Mouse (Mus musculus): Measurements from ENCODE around the gene Clec4n.
"Not testable (repeated sequence)": the region's sequence is repeated elsewhere in the genome, so short reads cannot be mapped to it uniquely, and the experiment has no call there.

Clec4n gene

DNA sequence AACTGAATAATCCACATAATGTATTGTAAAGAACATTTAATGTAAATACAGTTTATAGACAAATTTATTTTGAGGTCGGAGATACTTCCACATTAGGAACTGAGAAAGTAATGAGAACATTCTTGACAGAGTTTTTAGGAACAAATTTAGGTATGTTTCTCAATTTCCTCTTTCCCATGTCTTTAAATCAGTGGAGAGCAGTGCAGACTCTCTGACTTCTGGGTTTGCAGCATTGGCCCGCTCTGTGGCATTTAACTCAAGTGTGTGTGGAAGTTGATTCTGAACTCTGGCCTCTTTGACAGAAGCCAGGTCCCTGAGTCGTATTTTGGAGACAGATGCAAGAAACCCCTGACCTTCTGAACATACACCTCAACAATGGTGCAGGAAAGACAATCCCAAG is at the start of gene Clec4n:
Clec4n (plus strand) TSS at position 200 of the 400 bp plus-strand sequence.
- no peak for DNase-seq

DNA sequence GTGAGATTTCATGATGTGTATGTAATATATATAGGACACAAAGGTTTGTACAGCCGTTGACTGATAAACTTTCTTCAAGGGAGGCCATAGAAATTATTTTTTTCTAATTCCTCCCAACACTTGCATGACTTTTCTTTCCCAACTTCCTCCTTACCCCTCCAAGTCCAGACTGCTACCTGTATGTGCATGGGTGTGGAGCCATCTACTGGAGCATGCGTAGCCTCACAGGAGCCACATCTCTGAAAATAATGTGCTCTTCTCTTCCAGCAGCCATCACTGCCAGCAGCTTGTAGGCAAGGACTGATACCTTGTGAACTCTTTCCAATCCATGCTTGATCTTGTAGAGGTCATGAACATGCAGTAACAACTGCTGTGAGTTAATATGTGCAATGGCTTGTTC is 44.8 kb upstream of the Clec4n start:
- not testable (repeated sequence) for DNase-seq

DNA sequence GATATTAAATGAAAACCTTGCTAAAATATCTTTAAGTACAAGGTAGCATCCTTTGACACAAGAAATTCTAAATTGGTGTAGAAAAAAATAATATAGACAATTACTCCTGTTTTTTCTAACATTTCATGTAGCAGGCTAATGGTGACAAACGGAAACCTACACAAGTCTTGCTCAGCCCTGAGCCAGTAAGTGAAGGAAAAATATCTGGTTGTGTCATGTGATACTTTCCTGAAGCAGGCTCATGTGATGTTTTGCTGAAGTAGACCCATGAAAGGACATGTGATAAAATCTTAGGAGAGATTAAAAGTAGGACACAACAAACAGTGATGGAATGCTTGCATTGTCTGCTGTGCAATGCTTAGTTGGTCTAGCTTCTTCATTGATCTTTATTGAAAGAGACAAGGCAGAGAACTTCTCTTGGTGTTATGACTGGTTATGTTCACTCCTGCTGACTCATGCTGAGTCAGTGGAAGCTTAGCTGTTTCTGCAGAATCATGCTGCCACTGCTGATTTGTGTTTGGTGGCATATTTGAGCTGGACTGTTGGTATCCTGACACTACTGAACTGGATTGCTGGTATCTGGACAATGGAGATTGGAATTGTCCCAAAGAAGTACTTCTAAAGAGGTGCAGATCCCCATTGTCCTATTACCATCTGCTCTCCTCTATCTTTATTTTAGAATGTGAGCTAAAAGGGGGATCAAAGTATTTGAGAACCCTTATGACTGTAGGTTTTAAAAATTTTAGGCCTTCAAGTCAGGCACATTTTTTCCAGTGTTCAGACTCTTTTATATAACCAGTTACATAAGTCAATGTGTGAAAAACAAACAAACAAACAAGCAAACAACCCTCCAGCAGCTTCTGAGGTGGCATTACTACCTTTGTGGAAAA is 22.2 kb upstream of the Clec4n start:
- no peak for DNase-seq

DNA sequence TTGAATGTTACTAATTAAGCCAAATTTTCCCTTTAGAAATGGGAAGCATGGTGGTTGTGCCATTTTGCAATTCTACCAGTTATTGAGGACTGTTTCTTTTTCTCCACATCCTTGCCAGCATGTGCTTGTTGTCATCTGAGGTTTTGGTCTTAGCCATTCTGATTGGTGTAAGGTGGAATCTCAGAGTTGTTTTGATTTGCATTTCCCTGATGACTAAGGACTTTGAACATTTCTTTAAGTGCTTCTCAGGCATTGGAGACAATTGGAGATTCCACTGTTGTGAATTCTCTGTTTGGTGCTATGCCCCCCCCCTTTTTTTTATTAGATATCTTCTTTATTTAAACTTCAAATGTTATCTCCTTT is 21.6 kb upstream of the Clec4n start:
- DNase-seq = not testable (repeated sequence)

DNA sequence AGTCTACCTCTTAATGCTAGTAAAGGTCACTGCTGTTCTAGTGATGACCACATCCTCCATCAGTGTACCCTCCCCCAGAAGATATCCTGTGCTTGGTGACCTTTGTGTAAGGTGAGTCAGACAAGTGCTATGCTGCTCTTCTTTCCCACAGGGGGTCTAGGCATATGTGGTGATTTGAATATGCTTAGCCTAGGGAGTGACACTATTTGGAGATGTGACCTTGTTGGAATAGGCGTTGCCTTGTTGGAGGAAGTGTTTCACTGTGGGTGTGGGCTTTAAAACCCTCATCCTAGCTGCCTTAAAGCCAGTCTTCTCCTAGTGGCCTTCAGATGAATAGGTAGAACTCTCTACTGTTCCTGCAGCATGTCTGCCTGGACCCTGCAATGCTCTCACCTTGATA is 17.9 kb upstream of the Clec4n start:
- no peak for DNase-seq

DNA sequence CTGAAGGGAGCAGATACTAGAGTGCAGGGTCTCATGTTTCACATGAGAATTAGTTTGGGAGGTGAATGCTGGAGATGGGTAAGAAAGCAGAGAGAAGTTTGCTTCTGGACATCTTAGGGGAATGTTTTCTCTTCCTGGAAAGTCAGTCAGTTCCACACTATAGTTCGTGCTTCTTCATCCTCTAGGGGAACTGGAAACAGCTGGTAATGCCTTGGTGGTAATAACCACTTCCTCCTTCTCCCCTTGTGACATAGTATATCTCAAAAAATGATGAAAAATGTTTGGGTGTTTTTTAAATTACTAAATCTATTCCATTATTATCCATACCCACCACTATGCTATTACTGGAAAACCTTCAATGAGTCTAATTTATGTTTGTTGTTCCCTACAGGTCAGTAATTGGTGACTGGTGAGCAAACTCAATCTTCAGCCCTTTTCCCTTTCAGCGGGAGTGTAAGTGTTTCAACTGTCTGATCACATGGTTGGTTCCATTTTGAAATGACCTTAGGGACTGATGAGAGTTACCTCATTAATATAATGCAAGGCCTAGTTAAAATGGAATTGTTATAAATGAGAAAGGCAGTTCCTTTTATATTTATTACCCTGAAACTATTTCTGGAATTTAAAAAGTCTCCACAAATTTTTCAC is 2.0 kb upstream of the Clec4n start:
- no peak for DNase-seq

DNA sequence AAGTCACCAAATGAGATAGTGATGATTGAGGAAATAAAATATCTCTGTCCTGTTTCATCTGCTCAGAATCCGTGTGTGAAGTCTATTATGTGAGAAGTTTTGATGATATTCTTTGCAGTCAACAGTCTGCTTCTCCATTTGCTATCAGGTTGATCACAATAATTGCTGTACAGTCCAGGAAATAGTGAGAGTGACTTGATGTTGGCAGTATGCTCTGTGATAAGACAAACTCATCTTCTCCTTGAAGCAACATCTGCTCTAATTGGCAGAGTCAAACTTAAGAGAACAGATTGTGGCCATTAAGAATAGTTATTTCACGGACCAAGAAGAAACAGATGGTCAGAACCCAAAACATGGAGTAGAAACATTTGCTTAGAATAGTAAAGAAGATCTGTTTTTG is 1.5 kb downstream of the Clec4n start:
- no peak for DNase-seq

DNA sequence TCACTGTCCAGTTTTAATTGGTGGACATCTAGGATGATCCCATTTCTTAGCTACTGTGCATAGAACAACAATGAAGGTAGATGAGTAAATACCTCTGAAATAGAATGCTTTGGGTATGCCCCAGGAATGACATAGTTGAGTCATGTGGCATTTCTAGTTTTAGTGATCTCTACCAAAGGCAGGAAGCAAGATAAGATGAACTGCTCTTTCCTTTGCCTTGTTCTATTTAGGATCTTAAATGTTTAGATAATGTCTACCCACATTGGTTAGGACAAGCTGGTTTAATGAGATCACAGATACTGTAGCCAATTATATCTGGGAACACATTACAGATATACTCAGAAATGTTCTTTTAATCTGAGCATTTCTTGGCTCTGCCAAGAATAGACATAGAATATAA is 7.9 kb downstream of the Clec4n start:
- DNase-seq = no peak

DNA sequence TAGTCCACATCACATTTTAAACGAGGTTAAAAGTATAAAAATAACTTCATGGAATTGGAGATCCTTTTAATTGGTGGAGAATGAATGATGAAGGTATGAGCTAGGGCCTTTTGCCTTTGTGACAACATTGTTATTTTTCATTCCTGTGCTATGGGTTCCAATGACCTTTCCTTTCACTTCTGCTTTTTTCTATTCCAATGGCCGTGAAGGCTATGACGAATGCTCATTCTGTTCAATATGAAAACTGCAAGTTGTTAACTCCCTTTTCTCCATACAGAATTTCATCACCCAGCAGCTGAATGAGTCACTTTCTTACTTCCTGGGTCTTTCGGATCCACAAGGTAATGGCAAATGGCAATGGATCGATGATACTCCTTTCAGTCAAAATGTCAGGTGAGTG is 14.6 kb downstream of the Clec4n start:
- DNase-seq = no peak

DNA sequence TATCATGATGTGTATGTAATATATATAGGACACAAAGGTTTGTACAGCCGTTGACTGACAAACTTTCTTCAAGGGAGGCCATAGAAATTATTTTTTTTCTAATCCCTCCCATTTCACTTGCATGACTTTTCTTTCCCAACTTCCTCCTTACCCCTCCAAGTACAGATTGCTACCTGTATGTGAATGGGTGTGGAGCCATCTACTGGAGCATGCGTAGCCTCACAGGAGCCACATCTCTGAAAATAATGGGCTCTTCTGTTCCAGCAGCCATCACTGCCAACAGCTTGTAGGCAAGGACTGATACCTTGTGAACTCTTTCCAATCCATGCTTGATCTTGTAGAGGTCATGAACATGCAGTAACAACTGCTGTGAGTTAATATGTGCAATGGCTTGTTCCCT is 19.2 kb downstream of the Clec4n start:
- not testable (repeated sequence) for DNase-seq

DNA sequence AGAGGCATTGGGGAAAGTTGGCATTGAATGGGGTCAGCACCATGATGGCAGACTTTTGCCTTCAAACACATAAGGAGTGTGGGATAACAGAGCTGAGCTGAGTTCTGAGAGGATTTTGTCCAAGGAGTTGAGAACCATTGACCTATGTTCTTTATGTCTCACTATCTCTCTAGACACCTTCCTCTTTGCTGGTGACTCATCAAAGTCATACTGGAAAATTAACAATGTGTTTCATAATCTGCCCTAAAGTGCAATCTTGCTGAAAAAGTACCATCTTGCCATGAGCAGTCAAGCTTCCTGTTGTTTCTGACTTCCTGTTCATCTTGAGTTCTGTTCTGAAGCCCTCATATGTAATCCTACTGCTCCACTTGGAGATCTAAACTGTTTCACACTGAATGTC is 23.1 kb downstream of the Clec4n start:
- no peak for DNase-seq

DNA sequence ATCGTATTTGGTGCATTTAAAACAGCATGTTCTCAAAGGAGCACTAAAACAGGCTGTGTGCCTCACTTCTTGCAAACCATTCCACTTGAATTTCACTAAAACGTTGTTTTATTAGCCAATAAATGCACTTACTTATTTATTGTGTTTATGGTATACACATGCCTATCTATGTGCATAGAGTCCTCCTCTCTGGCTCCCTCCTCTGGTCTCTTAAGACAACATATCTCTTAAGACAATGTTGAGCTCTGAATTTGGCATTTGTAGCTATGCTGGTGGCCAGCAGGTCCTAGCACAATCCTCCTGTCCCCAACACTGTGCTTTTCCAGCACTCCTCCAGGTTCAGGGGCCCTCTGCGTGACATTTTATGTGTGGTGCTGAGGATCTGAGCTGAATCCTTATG is 29.3 kb downstream of the Clec4n start:
- DNase-seq = no peak

DNA sequence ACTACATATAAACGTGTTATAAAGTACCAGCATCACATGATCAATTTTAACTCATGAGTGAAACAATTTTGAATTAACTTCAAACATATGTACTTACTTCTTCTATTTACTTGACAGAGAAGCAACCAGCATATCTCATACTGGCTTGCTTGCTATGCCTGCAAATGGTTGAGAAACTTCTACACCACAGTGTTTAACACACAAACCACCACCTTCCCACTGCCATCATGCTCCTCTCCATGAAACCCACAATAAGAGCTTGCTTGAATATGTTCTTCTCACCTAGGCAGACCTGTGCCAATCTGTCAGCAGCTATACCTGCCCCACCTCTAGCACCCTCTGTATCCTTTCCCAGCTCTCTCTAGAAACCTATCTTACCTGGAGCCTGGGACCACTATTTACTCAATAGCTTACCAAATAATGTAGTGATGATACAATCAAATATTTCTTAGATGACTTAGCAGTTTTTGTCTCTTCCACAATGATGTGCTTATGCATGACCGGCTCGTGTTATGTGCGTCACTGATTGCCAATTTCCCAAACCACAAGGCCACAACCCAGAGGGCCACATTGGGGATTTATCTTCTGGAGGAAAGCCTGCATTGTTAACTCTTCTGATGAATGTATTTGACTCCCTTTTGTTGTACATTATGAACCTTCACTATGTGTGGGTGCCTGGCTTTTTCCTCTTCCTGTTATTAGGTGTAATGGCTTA is 30.4 kb downstream of the Clec4n start:
- no peak for DNase-seq

DNA sequence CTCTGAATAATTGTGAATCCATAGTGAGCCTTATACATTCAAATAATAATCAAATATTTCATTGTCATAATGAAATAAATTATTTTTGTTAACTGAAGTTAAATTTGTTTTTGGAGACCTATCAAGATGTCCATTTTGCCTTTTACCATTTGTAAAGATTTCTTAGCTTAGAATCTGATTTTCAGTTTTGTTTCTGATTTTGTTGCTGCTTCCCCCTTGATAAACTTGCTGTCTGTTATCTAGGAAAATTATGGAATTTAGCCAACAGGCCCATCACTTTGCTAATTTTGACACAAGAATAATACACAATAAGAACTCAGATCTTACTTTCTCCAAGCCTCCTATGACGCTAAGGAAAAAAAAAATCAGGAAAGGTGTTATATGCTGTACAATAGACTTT is 31.2 kb downstream of the Clec4n start:
- DNase-seq = no peak

DNA sequence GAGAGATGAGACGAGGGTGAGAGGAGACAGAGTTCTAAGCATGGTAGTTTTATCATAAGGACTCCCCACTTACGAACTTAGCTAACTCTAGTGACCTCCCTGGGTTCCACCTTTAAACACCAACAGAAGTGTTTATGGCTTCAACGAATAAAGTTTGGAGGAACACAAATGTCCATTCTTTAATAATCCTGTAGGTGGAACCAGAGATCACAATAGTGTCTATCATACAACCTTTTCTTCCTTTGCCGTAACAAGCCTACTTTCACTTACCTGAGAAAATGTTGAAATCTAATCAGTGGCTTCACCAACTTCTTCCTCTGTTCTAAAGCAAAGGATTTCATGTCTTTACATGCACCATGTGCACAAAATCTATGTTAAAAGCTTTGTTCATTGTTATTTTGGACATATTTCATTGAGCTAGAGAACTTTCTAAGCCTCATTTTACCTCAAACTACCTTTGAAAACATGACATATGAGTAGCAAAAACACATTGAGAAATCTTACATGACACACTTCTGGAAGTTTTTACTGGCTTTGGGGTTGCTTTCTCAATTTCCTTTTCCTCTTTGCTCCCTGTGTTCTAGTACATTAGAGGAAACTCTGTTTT is 32.0 kb downstream of the Clec4n start, which contains the start of gene Clec4d:
Clec4d (plus strand) TSS at position 557 of the 607 bp plus-strand sequence.
- DNase-seq = no peak

DNA sequence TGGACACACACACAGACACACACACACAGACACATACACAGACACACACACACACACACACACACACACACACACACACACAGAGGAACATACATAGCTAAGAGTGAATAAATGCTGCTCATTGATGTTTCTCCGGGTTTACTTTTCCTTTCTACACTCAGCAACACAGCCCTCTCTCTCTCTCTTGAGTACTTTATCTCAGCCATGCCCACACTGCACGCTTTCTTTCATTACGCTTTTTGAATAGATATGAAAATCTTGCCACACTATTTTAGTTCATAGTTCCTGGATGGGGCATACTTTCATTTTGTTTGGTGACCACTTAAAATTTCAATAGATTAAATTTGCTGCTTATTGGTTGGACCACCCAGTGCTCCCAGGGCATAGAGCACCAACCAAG is 34.6 kb downstream of the Clec4n start:
- DNase-seq = no peak

DNA sequence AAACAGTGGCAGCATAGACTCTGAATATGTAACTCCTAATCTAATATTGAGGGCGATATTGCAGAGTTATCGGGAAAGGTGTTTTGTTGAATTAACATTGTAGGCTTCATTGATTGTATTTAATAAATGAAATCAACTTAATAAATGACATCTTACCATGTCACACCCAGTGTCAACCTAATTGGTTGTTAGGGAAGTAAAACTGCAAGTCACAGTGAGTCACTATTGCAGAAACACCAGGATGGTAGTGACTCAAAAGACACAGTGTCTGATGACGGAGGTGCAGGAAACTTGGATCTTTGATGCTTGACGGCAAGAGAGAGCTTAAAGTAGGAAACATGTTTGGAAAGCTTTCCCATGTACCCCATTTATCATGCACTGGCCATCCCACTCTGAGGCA is 36.2 kb downstream of the Clec4n start:
- DNase-seq = no peak

DNA sequence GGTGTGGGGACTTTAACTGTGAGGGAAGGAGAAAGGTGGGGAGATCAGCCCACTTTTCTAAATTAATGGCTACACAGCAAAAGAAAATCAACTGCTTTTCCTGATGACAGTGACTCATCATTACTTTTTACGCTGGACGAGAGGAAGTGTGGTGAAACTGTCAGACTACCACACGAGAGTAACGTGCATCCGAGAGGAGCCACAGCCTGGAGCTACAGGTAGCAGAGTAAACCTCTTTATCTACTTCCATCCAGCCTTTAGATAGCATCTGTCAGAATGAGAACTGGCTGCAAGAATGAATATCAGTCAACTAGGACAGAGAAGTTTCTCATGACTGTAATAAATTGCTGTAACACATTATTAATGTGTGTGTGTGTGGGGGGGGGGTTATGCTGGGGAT is 37.3 kb downstream of the Clec4n start:
- no peak for DNase-seq

DNA sequence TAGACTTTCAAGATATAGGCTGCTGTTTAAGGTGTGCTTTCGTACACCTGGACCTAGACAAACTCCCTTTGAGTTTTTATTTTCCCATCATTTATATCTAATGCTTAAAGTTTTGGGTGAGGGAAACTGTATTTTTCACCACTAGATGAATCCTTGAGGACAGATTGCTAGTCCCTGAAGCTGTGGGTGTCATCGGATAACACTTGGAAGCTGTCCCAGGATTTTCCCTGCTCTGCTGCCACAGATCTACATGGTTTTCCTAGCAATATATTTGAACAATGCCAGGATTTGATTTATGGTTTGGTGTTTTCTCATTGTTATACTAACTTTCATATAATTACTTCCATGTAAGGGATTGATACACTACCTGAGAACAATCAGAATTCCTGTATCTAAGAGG is 49.8 kb downstream of the Clec4n start:
- DNase-seq = no peak

DNA sequence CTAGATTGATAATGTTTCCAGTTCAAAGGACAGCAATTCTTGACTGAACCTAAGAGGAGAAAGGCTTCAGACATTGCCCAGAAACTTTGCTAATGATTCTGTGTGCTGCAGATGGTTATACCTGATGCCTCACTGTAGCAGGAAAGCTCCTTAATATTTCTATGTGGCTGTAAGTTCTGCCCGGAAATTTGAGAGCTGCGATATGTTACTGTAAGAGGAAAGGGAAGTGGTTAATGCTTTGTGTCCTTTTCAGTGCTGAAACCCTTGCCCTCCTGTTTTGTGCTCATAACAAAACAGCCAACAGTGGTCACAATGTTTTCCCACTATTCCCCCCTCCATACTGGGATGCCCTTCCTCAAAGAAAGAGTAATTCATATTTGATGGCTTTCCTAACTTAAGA is 56.7 kb downstream of the Clec4n start:
- no peak for DNase-seq

DNA sequence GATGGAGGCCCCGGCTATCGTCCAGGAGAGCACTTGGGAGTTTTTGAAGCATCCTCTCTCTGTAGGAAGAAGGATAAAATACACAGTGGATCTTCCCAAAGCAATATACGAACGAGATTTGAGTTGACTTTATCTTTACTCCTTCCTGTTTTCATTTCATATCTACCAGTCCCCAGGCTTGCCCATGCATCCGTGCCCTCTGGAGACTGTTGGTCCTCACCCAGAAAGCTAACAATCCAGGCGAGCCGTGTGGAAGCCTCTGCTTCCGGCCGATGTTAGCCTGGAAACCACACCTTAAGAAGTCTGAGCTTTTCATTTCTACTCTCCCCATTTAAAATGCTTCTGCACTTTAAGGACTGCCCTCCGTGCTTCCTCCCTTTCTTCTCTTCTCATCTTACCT is 59.3 kb downstream of the Clec4n start:
- DNase-seq = no peak

DNA sequence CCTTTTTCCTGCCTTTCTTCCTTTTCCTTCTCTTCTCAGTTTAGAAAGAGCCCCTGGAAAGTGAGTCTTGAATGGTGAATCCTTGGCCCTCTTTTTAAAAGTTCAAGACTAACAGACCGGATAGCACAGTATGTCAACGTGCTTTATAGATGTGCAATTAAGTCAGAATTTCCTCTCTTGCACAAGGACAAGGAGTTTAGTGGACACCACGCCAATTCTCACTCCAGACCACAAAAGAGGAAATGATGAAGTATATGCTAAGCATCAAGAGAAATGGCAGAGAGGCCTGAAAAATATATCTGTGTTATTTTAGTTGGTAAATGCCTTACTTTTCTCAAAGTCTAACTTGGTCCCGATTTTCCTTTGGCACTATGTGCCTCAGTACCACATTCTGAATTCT is 60.1 kb downstream of the Clec4n start, which contains the start of gene Clec4e:
Clec4e (minus strand) TSS at position 118 of the 400 bp plus-strand sequence.
- DNase-seq = no peak

DNA sequence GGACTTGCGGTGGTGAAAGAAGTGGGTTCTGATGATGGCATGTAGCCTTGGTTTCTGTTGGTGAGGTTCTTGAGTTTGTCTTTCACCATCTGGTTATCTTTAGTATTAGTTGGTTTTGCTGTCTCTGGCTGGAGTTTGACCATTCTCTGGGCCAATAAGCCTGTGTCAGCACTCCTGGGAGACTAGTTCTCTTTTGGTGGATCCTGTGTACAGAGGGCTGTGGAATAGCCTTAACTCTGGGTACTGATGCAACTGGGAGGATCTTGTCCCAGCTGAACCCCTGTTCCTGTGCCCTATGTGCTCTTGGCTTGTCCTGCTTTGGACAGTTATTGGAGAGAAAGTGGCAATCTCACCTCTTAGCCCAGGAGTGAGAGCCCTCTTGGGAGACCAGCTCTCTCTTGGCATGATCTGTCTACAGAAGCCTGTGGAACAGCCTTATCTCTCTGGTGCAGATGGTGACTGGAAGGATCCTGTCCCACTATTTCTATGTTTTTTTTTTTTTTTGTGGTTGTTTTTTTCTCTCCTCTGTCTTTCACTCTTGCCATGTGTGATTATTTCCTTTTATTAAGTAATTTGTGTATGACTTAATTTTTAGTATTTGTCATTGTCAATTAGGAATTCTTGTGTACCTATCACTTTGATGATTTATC is 63.2 kb downstream of the Clec4n start:
- DNase-seq = no peak
